Mouse (Mus musculus): Measurements from ENCODE around the gene Irf4. TPM values are rescaled to one million over a fixed set of nuclear protein-coding genes. Genes with fewer than 3 reads are reported as not detected.

Irf4 gene
- polyA plus RNA-seq, 1 experiment, result 6.6 TPM

- no peaks in the 10 kb centered on the region for H3K27me3 ChIP-seq (ENCODE audit: control insufficient read depth, insufficient read depth, low read length)
- peaks cover 8% of the 10 kb centered on the region; the same call in 1 of the 2 replicates for H3K4me1 ChIP-seq (replicated peaks; ENCODE audit: control insufficient read depth, insufficient read depth, low read length)
- 93% methylated on average over 3 of the region's 3 CpGs for WGBS
- H3K36me3 ChIP-seq (ENCODE audit: control insufficient read depth, insufficient read depth, low read length), result no peaks in the 10 kb centered on the region
- H3K27ac ChIP-seq (ENCODE audit: control insufficient read depth, insufficient read depth, low read length), result no peak overlapping the region
- no peak for DNase-seq
- no peak for TF ChIP-seq CTCF (IDR thresholded peaks at IDR 0.05; ENCODE audit: borderline replicate concordance, control insufficient read depth, extremely low read depth, insufficient read depth, low read length, poor library complexity)
- no peak for TF ChIP-seq POLR2A (IDR thresholded peaks at IDR 0.05; ENCODE audit: control insufficient read depth, extremely low read depth, insufficient read depth, low read length, poor library complexity)
- H3K4me3 ChIP-seq (ENCODE audit: control insufficient read depth, insufficient read depth, low read length), result no peak overlapping the region
Observed at GRCm38 (mm10) chr13:30713621-30714020, 35.4 kb upstream of the Irf4 start.

- Histone ChIP-seq H3K4me1 (replicated peaks; ENCODE audit: control insufficient read depth, insufficient read depth, low read length) (peaks cover 8% of the 10 kb centered on the region; the same call in 1 of the 2 replicates), H3K36me3 (ENCODE audit: control insufficient read depth, insufficient read depth, low read length) (no peaks in the 10 kb centered on the region), H3K27me3 (ENCODE audit: control insufficient read depth, insufficient read depth, low read length) (no peaks in the 10 kb centered on the region), H3K27ac (ENCODE audit: control insufficient read depth, insufficient read depth, low read length) (no peak overlapping the region), H3K4me3 (ENCODE audit: control insufficient read depth, insufficient read depth, low read length) (no peak overlapping the region)
- WGBS, result 93% methylated on average over 6 of the region's 6 CpGs
- no peak for DNase-seq
- TF ChIP-seq POLR2A (IDR thresholded peaks at IDR 0.05; ENCODE audit: control insufficient read depth, extremely low read depth, insufficient read depth, low read length, poor library complexity) (no peak), CTCF (IDR thresholded peaks at IDR 0.05; ENCODE audit: borderline replicate concordance, control insufficient read depth, extremely low read depth, insufficient read depth, low read length, poor library complexity) (no peak)
Observed at GRCm38 (mm10) chr13:30714552-30714951, 34.5 kb upstream of the Irf4 start.

DNA sequence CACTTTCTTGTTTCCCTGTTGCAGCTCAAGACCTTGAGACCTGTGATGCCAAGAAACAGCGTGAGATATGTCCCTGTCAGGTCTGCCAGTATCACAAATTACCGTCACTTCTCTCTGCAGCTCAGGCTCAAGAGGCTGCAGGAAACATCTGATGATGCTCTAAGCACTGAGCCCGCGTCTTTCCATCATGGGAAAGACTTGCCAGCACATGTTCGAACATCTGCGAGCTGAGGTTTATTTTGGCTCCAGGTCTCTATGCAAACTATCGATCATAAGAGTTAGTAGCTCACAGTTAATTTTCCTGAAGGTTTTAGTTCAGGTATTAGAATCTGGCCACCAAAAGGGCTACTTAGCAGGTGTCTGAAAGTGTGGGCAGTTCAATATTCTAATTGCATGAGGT is 34.0 kb upstream of the Irf4 start:
- no peak for DNase-seq
- WGBS, result 95% methylated on average over 7 of the region's 7 CpGs

GRCm38 (mm10) chr13:30715573-30715972 is 33.5 kb upstream of the Irf4 start:
- WGBS, result 84% methylated on average over 4 of the region's 4 CpGs
- DNase-seq, result no peak
- Histone ChIP-seq H3K27ac (ENCODE audit: control insufficient read depth, insufficient read depth, low read length) (no peak overlapping the region), H3K27me3 (ENCODE audit: control insufficient read depth, insufficient read depth, low read length) (no peaks in the 10 kb centered on the region), H3K4me1 (replicated peaks; ENCODE audit: control insufficient read depth, insufficient read depth, low read length) (peaks cover 8% of the 10 kb centered on the region; the same call in 1 of the 2 replicates), H3K36me3 (ENCODE audit: control insufficient read depth, insufficient read depth, low read length) (no peaks in the 10 kb centered on the region), H3K4me3 (ENCODE audit: control insufficient read depth, insufficient read depth, low read length) (no peak overlapping the region)
- no peak for TF ChIP-seq POLR2A (IDR thresholded peaks at IDR 0.05; ENCODE audit: control insufficient read depth, extremely low read depth, insufficient read depth, low read length, poor library complexity)
- TF ChIP-seq CTCF (IDR thresholded peaks at IDR 0.05; ENCODE audit: borderline replicate concordance, control insufficient read depth, extremely low read depth, insufficient read depth, low read length, poor library complexity), result no peak

More for the DNA sequence above, 34.0 kb upstream of the Irf4 start:
- Histone ChIP-seq H3K36me3 (ENCODE audit: control insufficient read depth, insufficient read depth, low read length) (no peaks in the 10 kb centered on the region), H3K4me3 (ENCODE audit: control insufficient read depth, insufficient read depth, low read length) (no peak overlapping the region), H3K27me3 (ENCODE audit: control insufficient read depth, insufficient read depth, low read length) (no peaks in the 10 kb centered on the region), H3K4me1 (replicated peaks; ENCODE audit: control insufficient read depth, insufficient read depth, low read length) (peaks cover 8% of the 10 kb centered on the region; the same call in 1 of the 2 replicates), H3K27ac (ENCODE audit: control insufficient read depth, insufficient read depth, low read length) (no peak overlapping the region)
- no peak for TF ChIP-seq POLR2A (IDR thresholded peaks at IDR 0.05; ENCODE audit: control insufficient read depth, extremely low read depth, insufficient read depth, low read length, poor library complexity)

DNA sequence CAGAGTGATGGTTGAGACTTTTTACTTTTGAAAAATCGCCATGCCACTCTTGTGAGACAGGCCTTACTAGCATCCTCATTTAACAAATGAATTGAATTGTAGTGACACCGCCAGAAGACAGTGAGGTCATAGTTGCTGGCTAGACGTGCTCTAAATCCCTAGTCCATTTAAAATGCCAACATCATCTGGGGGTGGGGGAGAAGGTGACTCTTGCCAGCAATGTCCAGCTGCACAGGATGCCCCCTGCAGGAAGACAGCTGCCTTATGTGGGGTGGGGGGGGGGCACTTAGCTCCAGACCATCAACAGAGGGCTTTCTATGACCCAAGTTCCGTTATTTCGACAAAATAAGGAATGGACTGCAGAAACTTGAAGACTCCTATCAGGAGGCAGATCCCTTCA is 32.4 kb upstream of the Irf4 start:
- Histone ChIP-seq H3K27ac (ENCODE audit: control insufficient read depth, insufficient read depth, low read length) (no peak overlapping the region), H3K36me3 (ENCODE audit: control insufficient read depth, insufficient read depth, low read length) (no peaks in the 10 kb centered on the region), H3K4me1 (replicated peaks; ENCODE audit: control insufficient read depth, insufficient read depth, low read length) (peaks cover 8% of the 10 kb centered on the region; the same call in 1 of the 2 replicates), H3K4me3 (ENCODE audit: control insufficient read depth, insufficient read depth, low read length) (no peak overlapping the region), H3K27me3 (ENCODE audit: control insufficient read depth, insufficient read depth, low read length) (no peaks in the 10 kb centered on the region)
- 94% methylated on average over 5 of the region's 5 CpGs for WGBS
- TF ChIP-seq CTCF (IDR thresholded peaks at IDR 0.05; ENCODE audit: borderline replicate concordance, control insufficient read depth, extremely low read depth, insufficient read depth, low read length, poor library complexity) (no peak), POLR2A (IDR thresholded peaks at IDR 0.05; ENCODE audit: control insufficient read depth, extremely low read depth, insufficient read depth, low read length, poor library complexity) (no peak)
- DNase-seq, result no peak

DNA sequence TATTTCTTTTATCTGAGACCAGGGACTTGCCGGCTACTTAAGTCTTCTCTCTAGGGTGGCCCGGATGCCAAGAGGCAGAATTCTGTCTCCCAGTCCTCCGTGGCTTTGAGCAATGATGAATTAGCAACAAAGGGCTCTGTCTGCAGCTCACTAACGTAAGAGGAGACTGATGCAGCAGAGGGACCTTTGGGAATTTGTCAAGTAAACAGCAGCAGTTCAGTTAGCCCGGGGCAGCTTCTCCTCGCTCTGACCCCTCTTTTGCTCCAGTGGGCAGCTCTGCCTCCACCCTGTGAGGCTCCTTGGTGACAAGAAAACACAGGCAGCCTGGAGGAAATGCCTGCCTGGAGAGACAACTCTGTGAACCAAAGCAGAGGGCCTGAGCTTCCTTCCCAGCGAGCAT is 26.4 kb upstream of the Irf4 start:
- no peaks in the 10 kb centered on the region for H3K27me3 ChIP-seq (ENCODE audit: control insufficient read depth, insufficient read depth, low read length)
- no peaks in the 10 kb centered on the region for H3K4me1 ChIP-seq (replicated peaks; ENCODE audit: control insufficient read depth, insufficient read depth, low read length)
- DNase-seq, result no peak
- no peak overlapping the region for H3K4me3 ChIP-seq (ENCODE audit: control insufficient read depth, insufficient read depth, low read length)
- WGBS, result 84% methylated on average over 7 of the region's 7 CpGs
- no peak for TF ChIP-seq POLR2A (IDR thresholded peaks at IDR 0.05; ENCODE audit: control insufficient read depth, extremely low read depth, insufficient read depth, low read length, poor library complexity)
- no peak for TF ChIP-seq CTCF (IDR thresholded peaks at IDR 0.05; ENCODE audit: borderline replicate concordance, control insufficient read depth, extremely low read depth, insufficient read depth, low read length, poor library complexity)
- H3K27ac ChIP-seq (ENCODE audit: control insufficient read depth, insufficient read depth, low read length), result no peak overlapping the region
- no peaks in the 10 kb centered on the region for H3K36me3 ChIP-seq (ENCODE audit: control insufficient read depth, insufficient read depth, low read length)

DNA sequence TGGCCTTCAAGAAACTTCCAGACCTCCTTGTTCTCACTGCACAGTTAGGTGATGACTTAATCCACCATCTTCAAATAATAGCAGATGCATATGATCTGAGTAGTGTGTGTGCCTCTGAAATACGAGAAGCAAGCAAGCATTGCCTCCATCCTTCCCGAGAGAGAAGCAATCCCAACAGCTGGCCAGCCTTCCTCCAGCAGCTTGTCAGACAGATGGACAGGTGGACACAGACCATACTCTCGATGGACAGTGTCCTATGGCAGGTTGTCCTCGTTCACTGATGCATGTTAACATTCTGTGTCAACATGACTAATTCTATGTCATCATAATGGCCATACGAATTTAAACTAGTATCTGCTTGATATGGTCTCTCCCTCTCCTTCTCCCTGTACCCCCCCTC is 25.8 kb upstream of the Irf4 start:
- Histone ChIP-seq H3K4me3 (ENCODE audit: control insufficient read depth, insufficient read depth, low read length) (no peak overlapping the region), H3K36me3 (ENCODE audit: control insufficient read depth, insufficient read depth, low read length) (no peaks in the 10 kb centered on the region), H3K27ac (ENCODE audit: control insufficient read depth, insufficient read depth, low read length) (no peak overlapping the region), H3K27me3 (ENCODE audit: control insufficient read depth, insufficient read depth, low read length) (no peaks in the 10 kb centered on the region), H3K4me1 (replicated peaks; ENCODE audit: control insufficient read depth, insufficient read depth, low read length) (no peaks in the 10 kb centered on the region)
- DNase-seq, result no peak
- TF ChIP-seq CTCF (IDR thresholded peaks at IDR 0.05; ENCODE audit: borderline replicate concordance, control insufficient read depth, extremely low read depth, insufficient read depth, low read length, poor library complexity), result no peak
- WGBS, result 87% methylated on average over 5 of the region's 5 CpGs

Measured in thymus, adult 2 months (tissue).